Mouse (Mus musculus) ES-E14 (cell line): ENCODE results near the gene Txndc9.

Experiments used
- CHD2 ChIP-seq: IDR thresholded peaks from 2 replicates; pipeline ENCODE4 v1.6.1; 2014; ENCODE audit warnings: mild to moderate bottlenecking, low read depth, low read length, inconsistent platforms
- HCFC1 ChIP-seq: IDR thresholded peaks from 2 replicates; pipeline ENCODE4 v1.6.1; 2012; ENCODE audit warnings: low read length, inconsistent platforms, borderline replicate concordance; ENCODE audit not compliant: insufficient read depth
- MAFK ChIP-seq: IDR thresholded peaks from 2 replicates; pipeline ENCODE4 v1.6.1; 2014; ENCODE audit warnings: mild to moderate bottlenecking, low read depth, low read length, inconsistent platforms; ENCODE audit not compliant: insufficient read depth
- ZNF384 ChIP-seq: IDR thresholded peaks from 2 replicates; pipeline ENCODE4 v1.6.1; 2012; ENCODE audit warnings: low read depth, low read length, inconsistent platforms

GRCm38 (mm10) chr1:37968746-37969145, 28.9 kb downstream of the Txndc9 start:
- no peak for TF ChIP-seq CHD2
- TF ChIP-seq ZNF384, result no peak
- no peak for TF ChIP-seq MAFK
- TF ChIP-seq HCFC1, result no peak
